Mouse (Mus musculus): ENCODE results near the gene Stx5a.
A peak's percentile ranks its signal among the peaks of the same experiment; 100 is the strongest.

The Stx5a gene

DNA sequence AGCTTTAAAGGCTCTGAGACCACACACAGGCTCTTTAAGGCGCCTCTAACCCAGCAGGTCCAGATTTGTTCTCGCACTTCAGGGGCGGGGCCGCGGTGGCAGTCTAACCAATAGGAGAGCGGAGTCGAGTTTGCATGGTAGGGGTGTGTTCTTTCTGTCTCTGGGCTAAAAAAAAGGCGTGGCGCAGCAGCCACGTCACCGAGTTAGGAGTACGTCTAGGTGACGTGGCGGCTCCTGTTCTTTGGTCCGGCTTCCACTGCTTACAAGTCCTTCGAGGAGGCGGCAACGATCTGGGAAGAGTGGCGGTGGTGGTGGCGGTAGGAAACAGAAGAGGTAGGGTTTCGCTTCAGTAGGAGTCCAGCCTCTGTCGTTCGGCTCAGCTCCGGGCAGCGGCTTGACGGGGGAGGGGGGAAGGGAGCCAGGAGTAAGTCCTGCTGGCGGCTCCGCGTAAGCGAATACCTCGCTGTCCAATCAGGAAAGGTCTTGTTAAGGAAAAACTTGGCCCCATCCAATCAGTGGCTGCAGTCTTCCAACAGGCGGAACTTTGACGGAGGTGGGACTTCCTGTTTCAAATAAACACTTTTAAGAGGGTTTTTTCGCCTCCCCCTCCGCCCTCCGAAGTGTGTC, at the start of gene Stx5a:
Gene Stx5a, plus strand, starts transcription at position 171 of the 627 bp plus-strand sequence.
- peak; percentile 92 for DNase-seq (ENCODE audit: low read depth, low spot score)

DNA sequence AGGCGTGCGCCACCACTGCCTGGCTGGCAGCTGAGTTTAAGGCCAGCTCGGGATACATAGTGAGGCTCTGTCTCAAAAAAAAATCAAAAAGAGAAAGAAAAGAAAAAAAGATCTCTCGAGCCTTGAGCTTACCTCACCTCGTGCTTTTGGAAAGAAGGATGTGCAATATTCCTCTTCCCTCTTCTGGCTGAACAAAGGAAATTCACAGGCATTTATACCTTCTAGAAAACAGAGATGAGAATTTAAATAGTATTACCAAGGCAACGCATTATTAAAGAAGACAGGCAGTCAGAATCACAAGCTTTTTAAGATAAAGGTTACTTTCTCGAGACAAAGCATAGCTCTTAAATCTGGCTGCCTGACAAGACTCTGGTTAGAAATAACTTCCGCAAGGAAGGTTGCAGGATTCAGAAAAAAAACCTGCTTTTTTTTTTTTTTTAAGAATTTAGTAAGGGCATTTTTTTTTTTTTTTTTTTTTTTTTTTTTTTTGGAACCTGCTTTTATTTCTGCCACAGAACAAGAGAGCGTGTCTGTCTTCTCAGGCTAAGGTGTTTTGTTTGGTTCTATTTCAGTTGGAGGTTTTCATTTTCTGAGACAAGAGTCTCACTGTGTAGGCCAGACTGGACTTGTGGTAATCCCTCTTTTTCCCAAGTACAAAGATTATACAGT, 49.2 kb upstream of the Stx5a start:
- no peak for DNase-seq (ENCODE audit: low read depth, low spot score)

DNA sequence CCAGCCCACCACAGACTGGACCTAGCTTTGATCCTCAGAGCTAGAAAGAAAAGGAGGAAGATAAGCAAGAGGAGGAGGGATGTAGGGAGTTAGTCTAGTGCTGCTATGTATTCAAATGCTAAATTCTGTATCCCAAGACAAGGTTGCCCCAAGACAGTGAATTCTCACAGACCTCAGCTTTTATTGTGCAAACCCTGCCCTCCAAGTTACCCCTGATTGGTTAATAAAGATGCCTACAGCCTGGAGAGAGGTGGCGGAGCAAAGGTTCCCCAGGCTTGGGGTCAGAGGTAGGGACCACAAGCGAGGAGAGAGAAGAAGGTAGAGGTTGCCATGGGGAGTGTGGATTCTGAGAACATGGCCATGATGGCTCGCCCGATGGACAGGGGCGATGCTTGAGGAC, 48.5 kb upstream of the Stx5a start:
- DNase-seq (ENCODE audit: low read depth, low spot score) = no peak

DNA sequence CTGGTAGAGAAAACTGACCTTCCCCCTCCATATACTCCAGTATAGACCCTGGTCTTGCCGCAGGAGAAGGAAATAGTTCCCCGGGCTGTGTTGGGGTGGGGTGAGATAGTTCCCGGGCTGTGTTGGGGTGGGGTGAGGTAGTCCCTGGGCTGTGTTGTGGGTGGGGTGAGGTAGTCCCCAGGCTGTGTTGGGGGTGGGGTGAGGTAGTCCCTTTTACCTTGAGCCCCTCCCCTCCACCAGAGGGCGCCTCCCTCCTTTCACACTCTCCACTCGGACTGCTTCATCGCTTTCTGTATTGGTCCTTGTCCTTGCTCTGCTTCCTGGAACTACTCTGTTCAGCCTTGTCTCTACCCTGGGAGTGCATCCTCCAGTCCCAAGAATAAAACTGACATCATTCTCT, 45.9 kb upstream of the Stx5a start:
- DNase-seq (ENCODE audit: low read depth, low spot score) = no peak

DNA sequence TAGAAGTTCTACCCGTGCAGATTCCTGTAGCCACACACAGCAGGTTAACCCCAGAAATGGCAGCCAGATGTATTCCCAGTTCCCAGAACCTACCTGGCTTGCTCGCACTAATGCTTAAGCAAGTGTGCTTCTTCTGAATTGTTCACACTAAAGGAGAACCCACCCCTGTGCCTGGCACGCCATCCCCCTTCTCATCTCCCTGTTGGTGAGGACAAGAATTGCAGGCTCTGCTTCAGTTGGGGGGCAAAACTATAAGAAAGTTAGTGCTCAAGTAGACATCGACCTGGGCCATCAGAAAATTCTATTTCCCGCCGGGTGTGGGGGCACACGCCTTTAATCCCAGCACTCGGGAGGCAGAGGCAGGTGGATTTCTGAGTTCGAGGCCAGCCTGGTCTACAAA, 41.6 kb upstream of the Stx5a start:
- DNase-seq (ENCODE audit: low read depth, low spot score) = no peak

DNA sequence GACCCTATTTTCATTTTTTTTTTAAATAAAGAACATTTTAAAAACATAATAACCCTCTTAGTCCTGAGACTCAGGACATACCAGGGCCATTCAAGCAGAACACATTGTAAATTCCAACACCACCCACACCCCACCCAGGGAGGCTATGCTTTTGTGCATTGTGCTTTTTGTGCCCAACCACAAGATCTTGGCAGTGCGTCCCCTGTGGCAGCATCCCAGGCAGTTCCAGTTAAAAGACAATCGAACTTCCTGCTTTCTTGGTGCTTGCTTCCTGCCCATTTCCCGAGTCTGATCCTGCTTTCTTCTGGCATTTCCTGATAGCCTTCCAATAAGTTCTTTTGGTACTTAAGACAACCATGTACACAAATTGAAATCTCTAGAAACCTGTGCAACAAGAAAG, 38.8 kb upstream of the Stx5a start:
- no peak for DNase-seq (ENCODE audit: low read depth, low spot score)

DNA sequence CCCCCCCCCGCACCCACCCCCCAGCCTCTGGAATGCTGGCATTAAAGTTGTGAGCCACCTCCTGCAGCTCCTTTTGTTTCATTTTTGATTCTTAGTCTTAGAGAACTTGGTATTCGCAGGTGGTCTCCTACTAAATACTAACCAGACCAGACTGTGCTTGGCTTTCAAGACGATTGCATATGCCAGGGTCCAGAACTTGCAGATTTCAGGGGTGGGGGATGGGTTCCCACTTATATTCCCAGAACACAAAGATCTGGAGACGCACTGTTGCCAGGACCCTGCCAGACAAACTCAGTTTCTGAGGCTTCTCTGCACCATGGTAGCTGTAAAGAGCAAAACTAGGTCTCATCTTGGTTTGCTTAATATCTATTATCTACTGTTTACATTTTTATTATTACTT, 37.6 kb upstream of the Stx5a start:
- DNase-seq (ENCODE audit: low read depth, low spot score) = no peak

DNA sequence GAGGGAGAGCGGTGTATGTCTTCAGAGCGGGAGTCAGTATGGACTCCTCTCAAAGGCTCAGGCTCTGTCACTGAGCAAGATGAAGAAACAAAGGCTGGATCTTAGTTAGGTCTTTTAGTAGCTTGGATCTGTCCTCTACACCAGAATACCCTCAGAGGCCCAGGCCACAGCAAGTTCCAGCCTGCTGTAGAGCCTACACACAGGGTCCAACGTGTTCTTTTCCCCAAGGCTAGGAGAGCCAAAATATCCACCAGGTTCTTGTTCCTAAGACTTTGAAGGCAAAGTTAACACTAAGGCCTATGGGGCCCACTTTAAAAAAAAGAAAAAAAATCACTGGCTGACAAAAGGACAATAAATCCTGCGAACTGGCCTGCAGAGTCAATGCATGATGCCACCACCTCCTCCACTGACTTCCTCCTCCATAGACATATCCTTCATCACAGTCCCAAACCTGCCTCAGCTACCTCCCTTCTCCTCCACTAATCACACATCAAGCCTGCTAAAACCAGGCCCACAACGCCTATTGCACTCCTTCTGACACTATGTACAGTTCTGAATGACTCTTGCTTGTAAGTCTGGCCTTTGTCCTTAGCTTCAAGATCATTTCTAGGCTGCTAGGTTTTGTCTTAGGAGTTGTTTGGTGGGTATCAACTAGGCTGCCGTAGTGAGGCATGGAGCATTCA, 36.0 kb upstream of the Stx5a start:
- no peak for DNase-seq (ENCODE audit: low read depth, low spot score)

DNA sequence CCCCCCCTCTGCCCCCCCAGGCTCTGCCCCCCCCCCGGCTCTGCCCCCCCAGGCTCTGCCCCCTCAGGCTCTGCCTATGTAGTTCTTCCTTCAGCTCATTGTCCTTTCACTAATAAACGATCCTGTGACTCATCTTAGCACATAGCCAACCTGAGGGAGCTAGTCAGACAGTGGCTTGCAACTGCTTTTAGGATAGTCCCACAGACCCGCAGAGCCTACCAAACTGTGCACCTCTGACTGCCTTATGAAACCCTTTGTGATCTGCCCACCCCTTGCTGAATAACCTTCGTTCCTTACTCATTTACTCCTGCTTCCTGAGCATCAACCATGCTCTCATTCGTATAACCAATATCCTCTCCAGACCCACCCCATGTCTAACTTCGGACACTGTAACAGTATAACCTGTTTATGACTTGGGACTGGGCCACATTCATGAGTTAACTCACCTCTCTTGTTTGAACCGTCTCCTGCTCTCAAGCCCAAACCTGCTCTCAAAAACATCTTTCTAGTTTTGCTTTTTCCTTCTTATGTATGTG, 35.0 kb upstream of the Stx5a start:
- DNase-seq (ENCODE audit: low read depth, low spot score) = no peak

DNA sequence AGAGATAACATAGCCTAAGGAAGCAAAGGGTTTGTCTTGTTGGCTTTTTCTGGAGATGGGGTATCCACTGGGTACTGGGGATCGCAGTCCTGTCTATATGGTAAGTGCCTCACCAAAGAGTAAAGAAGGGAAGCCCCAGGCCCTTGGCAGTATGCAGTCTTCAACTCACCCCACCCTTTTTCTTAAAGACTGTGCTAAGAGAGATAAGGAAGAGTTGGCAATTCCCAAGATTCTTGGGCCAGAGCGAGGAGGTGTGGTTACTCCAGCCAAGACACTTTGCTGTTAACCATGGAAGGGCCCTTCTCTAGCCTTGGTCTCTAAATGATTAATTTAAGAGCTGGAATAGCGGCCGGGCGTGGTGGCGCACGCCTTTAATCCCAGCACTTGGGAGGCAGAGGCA, 34.3 kb upstream of the Stx5a start:
- DNase-seq (ENCODE audit: low read depth, low spot score) = no peak

DNA sequence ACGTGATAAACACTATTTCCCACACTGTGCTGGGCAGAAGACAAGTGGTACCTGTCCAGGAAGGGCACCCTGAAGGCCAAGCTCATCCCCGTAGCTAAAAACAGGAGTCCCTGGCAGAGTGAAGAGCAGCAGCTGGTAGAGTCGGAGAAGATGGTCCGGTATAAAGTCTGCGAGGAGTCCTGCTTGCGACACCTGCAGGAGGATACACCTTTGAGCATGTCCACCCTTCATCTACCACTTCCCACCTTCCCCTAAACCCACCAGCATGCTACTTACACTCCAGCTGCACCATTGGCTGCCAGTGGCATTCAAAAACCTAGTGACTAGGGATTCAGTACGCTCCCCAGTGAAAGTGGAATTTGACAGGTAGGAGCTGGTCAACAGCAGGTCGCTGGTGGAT, 32.3 kb upstream of the Stx5a start:
- DNase-seq (ENCODE audit: low read depth, low spot score) = no peak

DNA sequence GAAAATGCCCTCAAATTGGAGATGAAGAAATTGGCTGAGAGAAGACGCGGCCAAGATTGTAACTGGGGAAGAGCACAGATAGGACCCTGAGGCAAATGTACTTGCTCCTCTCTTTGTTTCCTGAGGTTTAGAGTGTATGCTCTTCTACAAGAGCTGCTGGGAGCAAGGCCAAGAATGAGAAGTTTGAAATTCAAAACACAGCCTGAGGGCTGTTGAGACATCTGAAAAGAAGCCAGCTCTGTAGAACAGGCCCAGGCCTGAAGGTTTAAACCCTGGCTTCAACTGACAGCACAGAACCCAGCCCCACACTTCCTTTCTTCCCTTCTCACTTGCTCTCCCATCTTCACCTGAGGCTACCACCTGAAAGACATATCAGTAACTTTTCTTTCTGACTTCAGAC, 31.2 kb upstream of the Stx5a start:
- DNase-seq (ENCODE audit: low read depth, low spot score) = no peak

DNA sequence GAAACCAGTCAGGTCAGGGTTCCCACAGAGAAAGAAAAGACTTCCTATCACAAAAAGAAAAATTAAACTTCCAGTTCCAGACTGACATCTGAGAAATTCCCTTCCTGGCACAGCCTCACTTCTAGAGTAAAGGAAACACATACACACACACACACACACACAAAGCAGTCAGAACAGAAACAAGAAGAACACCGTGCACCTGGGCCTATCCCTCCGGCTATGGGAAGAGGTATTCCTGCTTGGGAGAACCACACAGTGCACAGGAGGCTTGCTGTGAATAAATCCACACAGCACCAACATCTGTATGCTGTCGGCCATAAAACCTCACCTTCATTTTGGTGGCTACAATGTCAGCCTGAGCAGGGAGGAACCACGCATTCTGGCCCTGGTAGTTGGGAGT, 29.7 kb upstream of the Stx5a start:
- DNase-seq (ENCODE audit: low read depth, low spot score) = no peak

DNA sequence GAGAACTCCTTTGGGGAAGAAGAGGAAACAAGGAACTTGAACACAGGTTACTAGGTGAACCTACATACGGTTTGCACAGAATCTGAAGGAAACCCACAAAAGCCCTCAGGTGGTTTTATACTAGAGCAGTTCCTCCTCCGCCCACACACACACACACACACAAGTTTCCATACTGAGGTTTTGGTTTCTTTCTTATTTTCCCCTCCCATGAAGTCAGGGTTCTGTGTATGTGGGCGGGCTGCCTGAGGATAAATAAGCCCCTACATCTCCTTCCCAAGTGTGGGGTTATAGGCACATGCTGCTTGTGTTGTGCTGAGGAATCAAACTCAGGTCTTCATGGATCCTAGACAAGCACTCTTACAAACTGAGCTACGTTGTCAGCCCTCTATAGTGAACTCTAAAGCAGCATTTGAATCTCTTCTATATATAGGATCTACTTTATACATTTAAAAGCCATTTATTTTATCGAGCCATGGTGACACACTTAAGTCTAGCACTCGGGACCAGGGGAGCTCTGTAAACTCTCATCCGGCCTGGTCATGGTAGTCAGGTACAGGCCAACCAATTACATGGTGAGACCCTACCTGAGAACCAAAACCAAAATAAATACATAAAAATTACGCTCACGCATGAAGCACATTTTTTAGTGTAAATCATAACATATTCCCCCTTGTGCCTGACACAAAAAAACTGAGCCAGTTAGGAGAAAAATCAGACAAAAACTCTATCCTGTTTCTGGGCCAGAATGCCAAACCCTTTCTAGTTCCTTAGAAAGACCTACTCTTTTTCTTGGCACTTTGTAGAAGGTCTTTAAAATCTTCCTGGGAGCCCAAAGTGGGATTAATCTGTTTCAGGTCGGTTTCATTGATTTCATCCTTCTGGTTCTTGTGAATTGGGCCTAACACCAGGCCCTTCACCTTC, 29.0 kb upstream of the Stx5a start:
- no peak for DNase-seq (ENCODE audit: low read depth, low spot score)

DNA sequence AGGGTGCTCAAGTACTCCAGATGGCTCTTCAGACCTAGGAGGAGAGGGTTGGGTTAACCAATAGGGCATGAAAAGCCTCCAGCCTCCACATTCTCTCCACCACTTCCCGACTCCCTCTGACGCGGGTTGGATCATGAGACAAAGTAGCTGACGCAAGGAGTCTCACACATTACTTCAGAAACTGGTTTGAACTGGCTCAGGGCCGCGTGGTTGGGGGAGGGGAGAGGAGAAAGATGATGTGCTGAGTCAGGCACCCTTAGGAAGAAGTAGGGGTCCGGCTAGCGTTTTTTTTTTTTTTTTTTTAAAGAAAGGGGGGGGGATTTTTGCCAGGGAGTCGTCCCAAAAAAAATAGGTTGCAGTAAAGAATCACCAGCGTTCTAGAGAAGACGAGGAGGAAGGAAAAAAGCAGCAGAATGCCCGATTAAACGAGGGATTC, 28.3 kb upstream of the Stx5a start:
- DNase-seq (ENCODE audit: low read depth, low spot score) = peak; percentile 62

DNA sequence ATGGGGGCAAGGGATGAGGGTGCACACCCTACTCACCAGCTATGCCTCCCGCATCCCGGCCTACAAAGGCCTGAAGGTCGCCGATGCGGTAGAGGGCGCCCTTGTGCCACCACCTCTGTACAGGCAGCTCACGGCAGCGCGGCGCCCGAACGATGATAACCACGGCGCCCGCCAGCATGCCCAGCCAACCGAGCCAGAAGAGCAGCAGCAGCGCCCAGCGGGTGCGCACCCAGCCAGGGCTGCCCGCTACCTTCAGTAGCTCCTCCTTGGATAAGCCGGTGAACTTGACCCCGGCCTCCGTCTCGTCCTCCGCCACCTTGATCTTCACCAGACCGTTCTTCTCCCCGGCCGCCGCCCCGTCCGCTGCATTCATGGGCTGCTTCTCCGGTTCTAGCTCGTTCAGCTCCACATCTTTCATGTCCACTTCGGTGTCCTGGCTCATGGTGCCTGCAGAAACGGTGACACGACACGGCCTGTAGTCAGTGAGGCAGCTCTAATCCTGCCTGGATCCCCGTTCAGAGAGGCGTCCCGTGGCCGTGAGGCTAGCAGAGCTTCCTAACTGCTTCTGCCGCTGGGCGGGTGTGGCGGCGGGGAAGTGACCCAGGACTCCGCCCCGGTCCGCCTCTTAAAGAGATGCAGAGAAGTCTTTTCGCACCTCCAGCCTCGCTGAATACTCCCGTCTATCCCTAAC, 27.8 kb upstream of the Stx5a start:
- peak; percentile 79 for DNase-seq (ENCODE audit: low read depth, low spot score)

DNA sequence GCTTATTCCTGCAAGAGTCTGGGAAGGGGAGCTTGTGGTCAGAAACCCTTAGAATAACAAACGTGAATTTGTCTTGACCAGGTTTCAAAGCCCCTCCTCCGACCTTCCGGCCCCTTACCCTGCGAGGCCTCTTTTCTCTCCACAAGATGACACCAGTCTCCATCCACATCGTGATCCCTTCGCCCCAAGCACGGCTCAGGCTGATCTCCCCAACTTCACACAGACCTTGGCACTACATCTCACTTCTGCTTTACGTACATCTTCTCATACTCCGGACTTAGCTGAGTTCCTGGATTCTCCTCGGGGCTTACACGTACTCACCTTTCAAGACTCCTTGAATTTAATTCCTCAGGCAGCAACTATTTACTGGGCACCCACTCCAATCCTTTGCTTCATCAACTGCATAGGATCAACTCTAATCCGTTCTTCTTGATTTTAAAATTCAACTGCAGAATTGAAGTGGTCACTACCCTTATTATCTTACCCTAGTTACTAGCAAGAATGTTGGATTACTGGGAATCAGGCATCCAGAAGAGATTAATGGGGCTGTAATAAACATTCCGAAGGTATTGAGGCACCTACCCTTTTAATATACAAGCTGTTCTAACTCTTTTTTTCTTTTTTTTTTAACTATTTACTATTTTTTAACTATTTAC, 27.1 kb upstream of the Stx5a start:
- no peak for DNase-seq (ENCODE audit: low read depth, low spot score)

DNA sequence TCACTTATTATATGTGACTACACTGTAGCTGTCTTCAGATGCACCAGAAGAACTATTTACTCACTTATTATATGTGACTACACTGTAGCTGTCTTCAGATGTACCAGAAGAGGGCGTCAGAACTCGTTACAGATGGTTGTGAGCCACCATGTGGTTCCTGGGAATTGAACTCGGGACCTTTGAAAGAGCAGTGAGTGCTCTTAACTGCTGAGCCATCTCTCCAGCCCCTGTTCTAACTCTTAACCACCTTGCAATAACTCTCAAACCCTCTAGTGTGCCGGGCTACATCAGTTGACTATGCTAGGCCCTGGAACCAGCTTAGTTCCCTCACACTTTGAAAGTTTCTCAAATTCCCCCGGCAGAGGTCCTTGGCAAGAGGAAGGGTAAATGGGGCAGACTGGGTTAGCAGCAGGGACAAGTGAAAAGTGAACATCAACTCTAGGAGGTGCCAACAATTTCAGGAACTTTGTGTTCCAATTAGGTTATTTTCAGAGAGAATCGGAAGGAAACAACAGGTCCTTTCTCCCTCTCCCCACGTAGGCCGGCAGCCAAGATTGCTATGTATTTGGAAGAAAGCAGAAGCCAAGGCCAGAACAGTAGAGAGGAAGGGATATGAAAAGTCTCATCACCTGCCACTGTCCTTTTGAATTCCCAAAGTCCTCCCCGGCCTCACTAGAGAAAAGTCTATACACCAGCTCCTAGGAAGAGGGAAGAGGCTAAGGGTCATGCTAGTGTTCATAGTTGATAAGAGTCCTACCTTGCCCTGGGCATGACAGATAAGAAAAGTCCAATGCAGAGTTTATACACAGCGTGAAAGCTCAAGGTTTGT, 26.3 kb upstream of the Stx5a start:
- DNase-seq (ENCODE audit: low read depth, low spot score) = no peak

DNA sequence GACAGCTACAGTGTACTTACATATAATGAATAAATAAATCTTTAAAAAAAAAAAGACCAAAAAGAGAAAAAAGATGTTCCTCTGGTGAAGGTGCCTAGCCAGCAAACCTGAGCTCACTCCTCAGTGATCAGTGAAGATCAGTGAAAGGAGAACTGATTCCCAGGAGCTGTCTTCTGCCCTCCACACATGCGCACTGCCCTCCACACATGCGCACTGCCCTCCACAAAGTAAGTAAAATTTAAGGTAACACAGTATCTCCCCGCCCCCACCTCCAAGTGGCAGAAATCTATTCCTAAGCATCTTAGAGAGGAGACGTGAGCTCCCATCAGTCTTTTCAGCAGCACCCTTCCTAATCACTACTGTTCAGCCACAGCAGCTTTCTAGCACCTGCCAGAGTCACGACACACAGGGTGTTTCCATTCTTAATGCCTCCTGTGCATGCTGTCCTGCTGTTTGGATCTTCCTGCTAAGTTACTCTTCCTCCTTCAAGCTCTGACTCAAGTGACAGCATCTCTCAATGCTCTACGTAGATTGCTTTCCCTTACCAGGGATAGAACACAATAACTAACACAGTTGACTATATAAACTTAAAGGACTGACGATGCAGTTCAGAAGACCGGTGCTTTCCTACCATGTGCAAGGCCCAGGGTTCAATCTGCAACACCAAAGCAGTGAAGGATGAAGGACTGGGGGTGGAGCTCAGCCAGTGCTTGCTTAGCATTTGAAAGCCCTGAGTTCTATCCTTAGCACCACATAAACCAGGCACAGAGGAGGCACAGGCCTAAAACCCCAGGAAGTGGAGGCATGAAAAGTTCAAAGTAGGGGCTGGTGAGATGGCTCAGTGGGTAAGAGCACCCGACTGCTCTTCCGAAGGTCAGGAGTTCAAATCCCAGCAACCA, 25.1 kb upstream of the Stx5a start:
- DNase-seq (ENCODE audit: low read depth, low spot score) = no peak

Measured in retina, postnatal 7 days (tissue).